Mouse (Mus musculus): ENCODE data around the gene Tmem28.

The Tmem28 gene

GRCm38 (mm10) chrX:99820790-99821395 is at the start of gene Tmem28:
TSS of gene Tmem28 (plus strand) at chrX:99821021.
- in situ Hi-C loops (cut with MboI, MseI): no loop called here

GRCm38 (mm10) chrX:99780308-99780707 is 40.5 kb upstream of the Tmem28 start:
- in situ Hi-C loops (cut with MboI, MseI): loop anchor here (10.0 kb wide), 1 partner anchor 384 kb away; no protein-coding TSS in a partner anchor

GRCm38 (mm10) chrX:99808375-99808774 is 12.4 kb upstream of the Tmem28 start:
- in situ Hi-C loops (cut with MboI, MseI): no loop called here

- in situ Hi-C loops (cut with MboI, MseI): no loop called here
Observed at GRCm38 (mm10) chrX:99819395-99819935, 1.4 kb upstream of the Tmem28 start.

- in situ Hi-C loops (cut with MboI, MseI): no loop called here
Observed at GRCm38 (mm10) chrX:99819936-99820789, 658 bp upstream of the Tmem28 start.

- in situ Hi-C loops (cut with MboI, MseI): no loop called here
Observed at GRCm38 (mm10) chrX:99842090-99842489, 21.3 kb downstream of the Tmem28 start.

GRCm38 (mm10) chrX:99853261-99853741 is 32.5 kb downstream of the Tmem28 start:
- in situ Hi-C loops (cut with MboI, MseI): no loop called here

GRCm38 (mm10) chrX:99853834-99854233 is 33.0 kb downstream of the Tmem28 start:
- in situ Hi-C loops (cut with MboI, MseI): no loop called here

GRCm38 (mm10) chrX:99872228-99872627 is 51.4 kb downstream of the Tmem28 start:
- in situ Hi-C loops (cut with MboI, MseI): no loop called here

GRCm38 (mm10) chrX:99872632-99873201 is 51.9 kb downstream of the Tmem28 start:
- in situ Hi-C loops (cut with MboI, MseI): no loop called here

- in situ Hi-C loops (cut with MboI, MseI): no loop called here
Observed at GRCm38 (mm10) chrX:99873259-99873919, 52.6 kb downstream of the Tmem28 start.

- in situ Hi-C loops (cut with MboI, MseI): no loop called here
Observed at GRCm38 (mm10) chrX:99873920-99874296, 53.1 kb downstream of the Tmem28 start.

- in situ Hi-C loops (cut with MboI, MseI): no loop called here
Observed at GRCm38 (mm10) chrX:99876781-99877180, 56.0 kb downstream of the Tmem28 start.

GRCm38 (mm10) chrX:99883396-99883795 is 62.6 kb downstream of the Tmem28 start:
- in situ Hi-C loops (cut with MboI, MseI): no loop called here
